Mouse (Mus musculus) midbrain, embryonic 11.5 days (tissue): ENCODE data around the gene Mybpc2. TPM values are rescaled to one million over a fixed set of nuclear protein-coding genes. Genes with fewer than 3 reads are reported as not detected.

Source experiments
- ATAC-seq: fragments of 200-750 bp; cut with Nextera tagmentation; 2 replicates; pipeline ENCODE4 v1.8.0; 2017; ENCODE audit warnings: moderate TSS enrichment, moderate library complexity; ENCODE audit not compliant: low FRiP score
- DNase-seq: peaks from one replicate; pipeline ENCODE4 v3.0.0; 2015; ENCODE audit warnings: low spot score; ENCODE audit errors: missing footprints
- H3K27ac ChIP-seq: fragments of 300-500 bp; sonication (generic); 2 replicates; pipeline ENCODE4 v1.5.1; 2014; ENCODE audit warnings: low read depth, low read length
- H3K27me3 ChIP-seq: fragments of 300-500 bp; sonication (generic); 2 replicates; pipeline ENCODE4 v1.6.1; 2014; ENCODE audit warnings: mild to moderate bottlenecking, low read length, moderate library complexity, mixed read lengths; ENCODE audit not compliant: control insufficient read depth, insufficient read depth
- H3K36me3 ChIP-seq: fragments of 300-500 bp; sonication (generic); 2 replicates; pipeline ENCODE4 v1.6.1; 2014; ENCODE audit warnings: mild to moderate bottlenecking, low read length, moderate library complexity, mixed read lengths; ENCODE audit not compliant: control insufficient read depth, insufficient read depth
- H3K4me1 ChIP-seq: fragments of 300-500 bp; sonication (generic); 2 replicates; pipeline ENCODE4 v1.6.1; 2014; ENCODE audit warnings: low read length; ENCODE audit not compliant: control insufficient read depth, insufficient read depth
- H3K4me2 ChIP-seq: fragments of 300-500 bp; sonication (generic); 2 replicates; pipeline ENCODE4 v1.6.1; 2014; ENCODE audit warnings: mild to moderate bottlenecking, moderate library complexity
- H3K4me3 ChIP-seq: fragments of 300-500 bp; sonication (generic); 2 replicates; pipeline ENCODE4 v1.5.1; 2014; ENCODE audit warnings: low read depth, low read length
- H3K9ac ChIP-seq: fragments of 300-500 bp; sonication (generic); 2 replicates; pipeline ENCODE4 v1.6.1; 2014; ENCODE audit warnings: low read length
- H3K9me3 ChIP-seq: fragments of 300-500 bp; sonication (generic); 2 replicates; pipeline ENCODE4 v1.6.1; 2016; ENCODE audit warnings: low read length; ENCODE audit not compliant: control insufficient read depth
- WGBS: fragments of 180-500 bp; shearing (Covaris S2); extraction: QIAGEN DNeasy Blood & Tissue Kit; methylation state at CpG from one replicate; pipeline ENCODE4 v1.1.7; 2014; 5-methylcytosine and 5-hydroxymethylcytosine counted together
- polyA plus RNA-seq: library from polyadenylated mRNA; unstranded; fragments of >200 nt; fragmentation: Nextera tagmentation; extraction: Ambion mirVana; gene quantifications from 2 replicates; pipeline ENCODE4 v1.2.1, GENCODE M21; 2014

Gene Mybpc2
- polyA plus RNA-seq, 1 experiment from 2014 or later: not detected

DNA sequence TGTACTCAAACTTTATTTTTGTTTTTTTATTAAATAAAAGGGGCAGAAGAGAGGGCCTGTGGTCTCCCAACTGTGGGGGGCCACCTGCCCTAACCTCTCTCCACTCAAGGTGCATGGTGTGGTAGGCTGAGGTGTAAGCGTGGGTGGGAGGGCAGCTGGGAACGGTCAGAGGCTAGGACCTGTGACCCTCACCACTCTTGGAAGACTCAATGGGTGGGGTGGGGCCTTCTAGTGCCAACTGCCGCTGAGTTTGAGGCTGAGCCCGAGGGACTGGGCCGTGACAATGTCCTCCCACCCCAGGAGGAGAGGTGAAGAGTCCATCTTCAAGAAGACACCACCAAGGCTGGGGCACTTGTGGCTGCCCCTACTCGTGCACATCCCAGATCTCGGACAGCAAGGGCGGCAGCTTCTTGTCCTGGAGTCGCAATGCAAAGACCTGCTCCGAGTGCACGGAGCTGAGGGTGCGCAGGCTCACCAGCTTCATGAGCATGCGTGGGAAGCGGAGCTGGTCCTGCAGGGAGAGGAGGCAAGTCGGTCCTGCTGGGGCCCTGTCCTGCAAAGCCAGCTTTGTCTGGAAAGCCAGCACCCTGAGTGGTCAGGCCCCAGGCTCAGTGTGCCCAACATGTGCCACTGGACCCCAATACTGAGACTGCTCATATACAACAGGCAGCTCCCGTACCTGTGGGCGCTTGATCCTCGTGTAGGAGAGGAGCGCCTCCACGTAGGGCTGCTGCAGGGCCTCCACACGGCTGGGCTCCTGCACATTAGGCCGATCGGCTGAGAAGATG lies 25.4 kb upstream of the Mybpc2 start:
- Histone ChIP-seq H3K9me3 (0 out of 2 replicates have a peak, but pooled peaks cover 3% of the 10 kb centered on the region), H3K27me3 (no peaks in the 10 kb centered on the region), H3K4me1 (peaks cover 17% of the 10 kb centered on the region), H3K9ac (no peak overlapping the region), H3K27ac (no peak overlapping the region), H3K4me2 (no peak overlapping the region), H3K4me3 (no peak overlapping the region), H3K36me3 (peaks cover 18% of the 10 kb centered on the region)
- ATAC-seq (no peak), DNase-seq (no peak)
- WGBS: 95% methylated on average over 23 of the region's 23 CpGs

DNA sequence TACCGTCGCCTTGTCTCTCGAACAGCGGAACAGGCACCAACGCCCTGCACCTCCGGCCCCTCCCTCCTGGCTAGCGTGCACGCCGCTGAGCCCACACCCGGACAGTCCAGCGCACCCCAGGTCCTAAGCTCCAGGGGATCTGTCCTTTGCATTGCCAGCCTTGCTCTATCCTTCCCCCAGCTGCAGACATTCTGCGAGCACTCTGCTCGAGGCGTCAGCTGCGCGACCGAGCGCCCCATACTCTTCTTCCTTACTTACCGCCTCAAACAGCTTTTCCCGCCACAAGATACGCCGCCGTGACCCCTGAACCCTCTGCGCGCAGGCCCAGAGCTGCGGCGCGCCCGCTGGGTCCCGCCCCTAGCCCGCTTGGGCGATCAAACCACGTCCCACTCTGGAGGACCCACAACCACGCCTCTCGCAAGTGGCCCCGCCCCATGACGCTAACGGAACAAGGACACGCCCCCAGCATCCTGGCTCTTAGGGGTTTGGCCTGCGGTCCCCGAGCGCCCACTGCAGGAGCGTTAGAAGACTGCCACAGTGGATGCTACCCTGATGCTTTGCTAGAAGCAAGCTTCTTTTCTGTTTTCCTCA lies 24.1 kb upstream of the Mybpc2 start, which contains the start of gene Pold1:
Gene Pold1 (minus strand): TSS at position 353 of the 591 bp plus-strand sequence.
- peak; percentile 92 for ATAC-seq
- under 1% methylated on average over 43 of the region's 43 CpGs for WGBS

DNA sequence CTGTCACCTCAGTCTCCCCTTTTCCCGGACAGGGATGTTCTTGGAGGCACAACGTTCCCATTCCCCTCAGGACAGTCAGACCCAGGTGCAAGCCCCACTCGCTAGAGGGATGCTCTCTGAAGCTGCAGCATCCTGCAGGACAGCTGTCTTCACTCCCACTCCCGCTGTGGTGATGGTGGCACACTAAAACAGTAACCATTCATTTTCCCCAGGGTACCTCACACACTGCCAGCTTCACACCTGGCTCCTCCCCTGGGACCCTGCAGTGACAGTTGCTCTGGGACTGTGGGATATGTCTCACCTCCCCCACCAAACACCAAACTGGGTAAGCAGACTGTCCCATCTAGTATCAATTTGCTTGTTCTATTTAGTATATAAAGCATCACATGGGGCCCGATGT lies 23.3 kb upstream of the Mybpc2 start:
- Histone ChIP-seq H3K9me3 (0 out of 2 replicates have a peak, but pooled peaks cover 3% of the 10 kb centered on the region), H3K9ac (peak overlapping the region; percentile 70), H3K27ac (no peak overlapping the region), H3K36me3 (peaks cover 18% of the 10 kb centered on the region), H3K4me3 (peak overlapping the region; percentile 56), H3K4me2 (peak overlapping the region; percentile 77), H3K27me3 (no peaks in the 10 kb centered on the region), H3K4me1 (peaks cover 13% of the 10 kb centered on the region)
- no peak for ATAC-seq
- WGBS: 29% methylated on average over 5 of the region's 5 CpGs
- DNase-seq: no peak

More for the DNA sequence above, 24.1 kb upstream of the Mybpc2 start, which contains the start of gene Pold1:
- Histone ChIP-seq H3K4me1 (peaks cover 17% of the 10 kb centered on the region), H3K4me2 (peak within 1 kb of the TSS; percentile 77), H3K4me3 (peak within 1 kb of the TSS; percentile 56), H3K27ac (no peak within 1 kb of the TSS), H3K36me3 (peaks cover 18% of the 10 kb centered on the region), H3K27me3 (no peaks in the 10 kb centered on the region), H3K9me3 (0 out of 2 replicates have a peak, but pooled peaks cover 3% of the 10 kb centered on the region), H3K9ac (peak within 1 kb of the TSS; percentile 70)
- peak; percentile 100 for DNase-seq

DNA sequence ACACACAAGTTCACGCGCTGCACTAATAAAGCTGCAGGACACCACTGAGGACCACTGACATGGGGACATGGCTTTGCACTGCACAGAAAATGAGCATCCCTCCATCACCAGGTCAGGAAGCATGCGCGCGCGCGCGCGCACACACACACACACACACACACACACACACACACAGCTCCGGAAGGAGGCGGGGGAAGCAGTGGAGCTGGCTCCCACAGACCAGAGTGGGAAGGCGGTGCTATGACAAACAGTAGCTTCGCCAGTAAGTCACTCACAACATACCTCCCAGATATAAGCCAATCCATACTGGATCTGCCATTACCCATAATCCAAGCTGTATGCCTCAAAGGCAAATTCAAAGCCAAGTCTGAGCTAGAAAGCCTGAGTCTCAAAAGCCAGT lies 22.6 kb upstream of the Mybpc2 start:
- H3K9ac ChIP-seq: no peak overlapping the region
- H3K36me3 ChIP-seq: peaks cover 21% of the 10 kb centered on the region
- H3K4me1 ChIP-seq: peaks cover 11% of the 10 kb centered on the region
- peak overlapping the region; percentile 56; the same call in 1 of the 2 replicates for H3K4me3 ChIP-seq
- H3K27ac ChIP-seq: no peak overlapping the region
- H3K9me3 ChIP-seq: 0 out of 2 replicates have a peak, but pooled peaks cover 3% of the 10 kb centered on the region
- no peaks in the 10 kb centered on the region for H3K27me3 ChIP-seq
- no peak for ATAC-seq
- DNase-seq: peak; percentile 54
- 97% methylated on average over 13 of the region's 13 CpGs for WGBS
- peak overlapping the region; percentile 77 for H3K4me2 ChIP-seq

DNA sequence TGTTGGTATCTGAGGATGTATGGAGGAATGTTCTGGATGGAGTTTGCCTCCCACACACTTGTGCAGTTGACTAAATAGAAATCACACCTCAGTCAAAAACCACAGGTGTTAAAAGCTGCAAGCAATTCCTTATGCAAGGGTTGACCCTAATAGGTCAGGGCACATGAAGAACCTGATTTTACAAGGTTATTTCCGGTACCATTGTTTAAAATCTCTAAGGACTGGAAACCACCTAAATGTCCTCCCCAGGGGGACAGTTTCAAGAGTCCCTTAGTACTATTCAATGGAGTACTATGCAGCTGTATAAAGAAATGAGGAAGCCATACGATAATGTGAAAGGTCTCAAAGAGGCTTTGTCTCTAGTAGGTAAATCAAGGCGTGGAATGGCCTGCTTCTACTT lies 21.8 kb upstream of the Mybpc2 start:
- Histone ChIP-seq H3K36me3 (peaks cover 21% of the 10 kb centered on the region), H3K9ac (no peak overlapping the region), H3K27me3 (no peaks in the 10 kb centered on the region), H3K9me3 (0 out of 2 replicates have a peak, but pooled peaks cover 3% of the 10 kb centered on the region), H3K4me2 (no peak overlapping the region), H3K4me1 (peaks cover 11% of the 10 kb centered on the region), H3K4me3 (no peak overlapping the region), H3K27ac (no peak overlapping the region)
- ATAC-seq: no peak
- peak; percentile 33 for DNase-seq
- WGBS: 96% methylated on average over 3 of the region's 3 CpGs

DNA sequence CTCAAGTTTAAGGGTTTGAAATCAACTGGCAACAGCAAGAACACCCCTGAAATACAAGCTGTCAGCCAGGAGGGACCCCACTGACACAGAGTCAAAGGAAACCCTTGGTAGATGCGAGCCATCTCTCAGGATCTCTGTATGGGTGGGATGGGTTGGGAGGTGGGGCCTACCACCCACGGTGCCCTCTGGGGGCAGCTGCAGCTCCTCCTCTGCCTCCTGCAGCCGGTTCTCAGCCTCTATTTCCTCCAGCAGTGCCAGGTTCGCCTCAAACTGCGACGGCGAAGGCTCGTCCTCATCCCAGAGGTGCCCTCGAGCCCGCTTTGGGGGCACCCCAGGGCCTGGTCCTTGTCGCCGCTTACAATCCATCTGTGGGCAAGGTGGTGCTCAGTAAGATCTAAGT lies 18.6 kb upstream of the Mybpc2 start:
- H3K36me3 ChIP-seq: peaks cover 17% of the 10 kb centered on the region
- ATAC-seq: no peak
- 0 out of 2 replicates have a peak, but pooled peaks cover 3% of the 10 kb centered on the region for H3K9me3 ChIP-seq
- H3K27ac ChIP-seq: no peak overlapping the region
- H3K4me2 ChIP-seq: no peak overlapping the region
- DNase-seq: no peak
- H3K4me1 ChIP-seq: peaks cover 11% of the 10 kb centered on the region
- 80% methylated on average over 12 of the region's 12 CpGs for WGBS
- H3K9ac ChIP-seq: no peak overlapping the region
- no peaks in the 10 kb centered on the region for H3K27me3 ChIP-seq
- H3K4me3 ChIP-seq: no peak overlapping the region

DNA sequence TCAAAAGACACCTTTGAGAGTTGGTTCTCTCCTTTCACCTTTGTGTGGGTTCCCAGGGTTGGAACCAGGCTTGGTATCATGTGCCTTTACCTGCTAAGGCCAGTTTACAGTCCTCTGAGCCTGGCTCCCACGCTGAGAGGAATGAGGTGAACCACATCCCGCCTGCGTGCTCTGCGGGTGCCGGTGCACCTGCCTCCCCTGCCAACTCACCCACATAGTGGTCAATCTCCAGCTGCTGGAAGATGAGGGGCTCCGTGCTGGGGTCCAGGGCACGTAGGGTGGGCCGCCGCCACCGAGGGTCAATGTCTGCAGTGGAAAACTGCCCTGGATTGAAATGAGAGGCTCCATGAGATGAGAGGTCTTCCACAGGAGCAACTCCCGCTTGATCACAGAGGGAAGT lies 18.1 kb upstream of the Mybpc2 start:
- Histone ChIP-seq H3K9me3 (0 out of 2 replicates have a peak, but pooled peaks cover 3% of the 10 kb centered on the region), H3K9ac (no peak overlapping the region), H3K27me3 (no peaks in the 10 kb centered on the region), H3K27ac (no peak overlapping the region), H3K36me3 (peaks cover 20% of the 10 kb centered on the region), H3K4me1 (peaks cover 6% of the 10 kb centered on the region), H3K4me3 (no peak overlapping the region), H3K4me2 (no peak overlapping the region)
- no peak for ATAC-seq
- no peak for DNase-seq
- WGBS: 92% methylated on average over 11 of the region's 11 CpGs

DNA sequence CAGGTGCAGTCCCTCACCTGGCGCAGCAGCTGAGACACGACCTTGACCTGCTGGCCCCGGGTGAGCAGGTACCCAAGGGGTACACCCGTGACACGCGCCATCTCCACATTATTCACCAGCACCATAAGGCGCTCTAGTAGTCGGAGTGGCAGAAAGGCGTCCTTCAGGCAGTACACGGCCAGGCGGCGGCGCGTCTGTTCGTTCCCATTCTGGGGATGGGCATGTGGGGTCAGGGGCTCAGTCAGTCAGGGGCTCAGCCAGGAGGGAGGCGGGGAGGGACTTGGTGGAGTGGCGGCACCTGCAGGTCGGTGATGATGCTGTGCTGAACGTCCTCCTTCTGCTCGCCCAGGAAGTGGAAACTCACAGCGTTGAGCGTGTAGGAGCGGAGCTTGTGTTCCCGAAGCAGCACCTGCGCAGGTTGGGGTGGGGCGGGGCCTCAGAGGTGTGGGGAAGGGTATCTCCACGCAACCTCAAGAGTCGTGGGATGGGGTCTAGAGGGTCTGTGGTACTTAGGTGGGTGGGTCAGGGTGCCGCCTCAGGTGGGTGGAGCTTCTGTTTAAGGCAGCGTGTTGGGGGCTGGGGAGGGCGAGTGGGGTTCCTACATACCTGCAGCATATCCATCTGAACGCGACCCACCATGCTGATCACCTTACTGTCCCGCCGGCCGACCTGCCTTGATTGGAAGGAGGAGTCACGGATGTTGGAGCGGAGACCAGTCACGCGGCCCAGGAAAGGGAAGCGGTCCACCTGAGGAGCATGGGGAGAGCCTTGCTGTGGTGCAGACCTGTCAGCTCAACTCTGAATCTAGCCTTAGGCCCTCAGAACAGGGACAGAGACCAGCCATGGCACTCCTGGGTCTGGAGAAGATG lies 14.5 kb upstream of the Mybpc2 start:
- H3K9ac ChIP-seq: no peak overlapping the region
- H3K4me1 ChIP-seq: no peaks in the 10 kb centered on the region
- WGBS: 92% methylated on average over 41 of the region's 41 CpGs
- DNase-seq: no peak
- no peaks in the 10 kb centered on the region for H3K27me3 ChIP-seq
- peaks cover 40% of the 10 kb centered on the region for H3K36me3 ChIP-seq
- no peak for ATAC-seq
- no peak overlapping the region for H3K27ac ChIP-seq
- no peak overlapping the region for H3K4me3 ChIP-seq
- H3K9me3 ChIP-seq: no peaks in the 10 kb centered on the region
- H3K4me2 ChIP-seq: no peak overlapping the region
